Mouse (Mus musculus) inflammation-experienced regulatory T-cells, adult 6 months (primary cell): ENCODE measurements around the gene Olfr800. TPM values are rescaled to one million over a fixed set of nuclear protein-coding genes. Genes with fewer than 3 reads are reported as not detected.

Experiments
- ATAC-seq: one replicate; pipeline ENCODE4 v1.8.0; 2017
- polyA plus RNA-seq, 3 experiments: library from polyadenylated mRNA; unstranded; fragments of 100-300 nt; shearing (Covaris generic); gene quantifications; one replicate each; pipeline ENCODE4 v1.2.1; 2017

Gene Olfr800
- polyA plus RNA-seq = not detected

DNA sequence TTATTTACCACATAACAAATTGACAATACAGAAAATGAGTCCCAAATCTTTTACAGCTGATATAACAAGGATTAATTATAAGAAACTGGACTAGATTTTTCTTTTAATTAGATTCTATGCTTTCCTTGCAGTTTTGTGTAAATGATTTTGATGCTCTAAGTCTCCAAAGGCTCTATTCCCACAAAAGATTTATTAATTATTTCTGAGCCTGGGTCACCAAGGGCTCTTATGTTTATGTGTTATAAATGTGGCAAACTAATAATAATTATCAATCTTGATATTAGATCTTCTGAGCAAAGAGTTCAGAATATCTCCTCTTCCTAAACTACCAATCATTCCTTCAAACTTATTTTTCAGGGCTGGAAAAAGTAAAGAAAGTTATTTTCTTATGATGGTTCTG is at the start of gene Olfr800:
TSS of gene Olfr800 (plus strand) at position 301 of the 400 bp plus-strand sequence.
- ATAC-seq = no peak

DNA sequence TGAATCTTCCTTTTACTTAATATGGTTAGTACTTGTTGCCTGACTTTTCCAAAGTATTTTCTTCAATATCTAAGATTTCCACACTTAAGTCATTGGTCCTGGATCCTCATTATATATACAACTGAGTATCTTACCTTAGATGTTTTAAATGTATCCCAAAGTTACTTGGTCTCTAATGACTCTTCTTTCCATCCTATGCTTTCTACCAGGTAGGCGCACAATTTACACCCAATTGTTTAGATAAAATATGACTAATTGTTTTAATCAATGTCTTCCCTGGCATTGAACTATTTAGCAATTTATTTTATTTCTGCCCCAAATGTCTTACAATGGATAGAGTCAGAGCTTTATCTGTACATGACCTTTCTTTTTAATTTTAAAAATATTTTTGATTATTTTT is 45.0 kb upstream of the Olfr800 start, which contains the start of gene Olfr796:
TSS of gene Olfr796 (minus strand) at position 101 of the 400 bp plus-strand sequence.
- ATAC-seq = no peak

GRCm38 (mm10) chr10:129621724-129622123 is 35.8 kb upstream of the Olfr800 start:
- no peak for ATAC-seq

- no peak for ATAC-seq
Measured at GRCm38 (mm10) chr10:129623251-129623650, 34.2 kb upstream of the Olfr800 start.

- no peak for ATAC-seq
Measured at GRCm38 (mm10) chr10:129627834-129628233, 29.7 kb upstream of the Olfr800 start, which contains the start of gene Olfr798. Olfr798 (minus strand) TSS chr10:129627934.

- ATAC-seq = no peak
Measured at GRCm38 (mm10) chr10:129637184-129637583, 20.3 kb upstream of the Olfr800 start, which contains the start of gene Olfr799. Olfr799 (plus strand) TSS chr10:129637484.

DNA sequence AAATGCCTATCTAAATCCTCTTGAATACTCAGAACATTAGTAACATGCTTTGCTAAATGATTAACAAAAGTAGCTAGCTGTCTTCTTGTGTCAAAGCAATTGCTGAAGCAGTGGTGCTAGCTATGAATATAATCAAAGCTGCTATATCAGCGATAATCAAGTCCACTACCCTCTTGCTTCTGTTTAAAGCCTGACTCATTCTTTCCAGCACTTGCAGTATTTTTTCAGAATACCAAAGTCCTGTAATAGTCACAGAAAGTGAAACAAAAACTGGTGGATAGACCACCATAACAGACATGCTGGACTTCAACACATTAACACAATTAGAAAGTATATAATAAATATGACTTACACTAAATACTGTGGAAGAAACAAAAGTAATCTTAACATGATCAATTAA is 5.7 kb upstream of the Olfr800 start:
- ATAC-seq = no peak

- no peak for ATAC-seq
Measured at GRCm38 (mm10) chr10:129673765-129674164, 16.3 kb downstream of the Olfr800 start, which contains the start of gene Olfr801. Olfr801 (minus strand) TSS chr10:129673865.

DNA sequence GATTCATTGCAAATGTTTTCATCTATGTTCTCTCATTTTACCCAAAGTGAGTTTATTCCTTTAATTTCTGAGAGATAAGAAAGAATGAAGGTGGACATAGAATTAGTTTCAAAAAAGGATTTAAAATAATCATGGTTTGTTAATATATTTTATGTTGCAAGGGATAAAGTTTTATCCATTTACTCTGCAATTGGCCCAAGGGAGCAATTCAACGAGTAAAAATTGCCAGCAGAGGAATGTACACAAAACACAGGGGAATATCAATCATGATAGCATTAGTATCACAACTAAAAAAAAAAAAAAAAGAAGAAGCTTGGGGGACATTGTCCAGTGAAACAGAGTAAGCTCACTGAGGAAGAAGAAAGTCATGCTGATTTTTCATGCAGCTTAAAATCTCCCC is 30.6 kb downstream of the Olfr800 start, which contains the start of gene Olfr802:
TSS of gene Olfr802 (minus strand) at position 101 of the 400 bp plus-strand sequence.
- no peak for ATAC-seq

- no peak for ATAC-seq
Measured at GRCm38 (mm10) chr10:129694186-129694585, 36.7 kb downstream of the Olfr800 start, which contains the start of gene Olfr803. Olfr803 (minus strand) TSS chr10:129694286.

GRCm38 (mm10) chr10:129702910-129703309 is 45.4 kb downstream of the Olfr800 start, which contains the start of gene Olfr804:
Olfr804 (plus strand) TSS chr10:129703210.
- no peak for ATAC-seq

Other genes starting within 250 kb of the Olfr800 start
- not detected for gene Olfr786, start 230.4 kb upstream of the Olfr800 start, polyA plus RNA-seq
- under 1 TPM in 2 of 3 experiments, not detected in 1; 0.18 to 0.20 TPM for gene Olfr787, start 195.8 kb upstream of the Olfr800 start, polyA plus RNA-seq
- gene Olfr788, start 186.7 kb upstream of the Olfr800 start, polyA plus RNA-seq = not detected
- gene Olfr789, start 172.9 kb upstream of the Olfr800 start, polyA plus RNA-seq = not detected
- not detected for gene Olfr790, start 159.2 kb upstream of the Olfr800 start, polyA plus RNA-seq
- gene Olfr791, start 135.9 kb upstream of the Olfr800 start, polyA plus RNA-seq = not detected
- gene Olfr792, start 118.5 kb upstream of the Olfr800 start, polyA plus RNA-seq = not detected
- gene Olfr794, start 90.0 kb upstream of the Olfr800 start, polyA plus RNA-seq = not detected
- not detected for gene Olfr796, start 45.1 kb upstream of the Olfr800 start, polyA plus RNA-seq
- under 1 TPM in 1 of 3 experiments, not detected in 2; 0.13 TPM for gene Olfr798, start 29.8 kb upstream of the Olfr800 start, polyA plus RNA-seq
- gene Olfr799, start 20.2 kb upstream of the Olfr800 start, polyA plus RNA-seq = not detected
- gene Olfr801, start 16.2 kb downstream of the Olfr800 start, polyA plus RNA-seq = under 1 TPM in 1 of 3 experiments, not detected in 2; 0.75 TPM
- gene Olfr802, start 30.5 kb downstream of the Olfr800 start, polyA plus RNA-seq = not detected
- not detected for gene Olfr803, start 36.6 kb downstream of the Olfr800 start, polyA plus RNA-seq
- not detected for gene Olfr804, start 45.5 kb downstream of the Olfr800 start, polyA plus RNA-seq
- not detected for gene Olfr805, start 71.7 kb downstream of the Olfr800 start, polyA plus RNA-seq
- not detected for gene Olfr806, start 84.2 kb downstream of the Olfr800 start, polyA plus RNA-seq
- not detected for gene Olfr807, start 100.1 kb downstream of the Olfr800 start, polyA plus RNA-seq
- gene Olfr808, start 107.8 kb downstream of the Olfr800 start, polyA plus RNA-seq = not detected
- not detected for gene Olfr809, start 116.9 kb downstream of the Olfr800 start, polyA plus RNA-seq
- gene Olfr810, start 137.2 kb downstream of the Olfr800 start, polyA plus RNA-seq = not detected
- gene Olfr811, start 146.7 kb downstream of the Olfr800 start, polyA plus RNA-seq = not detected
- not detected for gene Olfr812, start 188.4 kb downstream of the Olfr800 start, polyA plus RNA-seq
- not detected for gene Olfr813, start 197.7 kb downstream of the Olfr800 start, polyA plus RNA-seq
- gene Olfr814, start 222.2 kb downstream of the Olfr800 start, polyA plus RNA-seq = not detected
- under 1 TPM in 1 of 3 experiments, not detected in 2; 0.35 TPM for gene Olfr815, start 248.2 kb downstream of the Olfr800 start, polyA plus RNA-seq